9 mouse cellular contexts compared by ENCODE assay signal in genomic region chr8:119195695-119196094, GRCm38 (mm10).
DNase-seq lines count a peak whose midpoint lies in the region; ATAC-seq and TF ChIP-seq lines count a peak whose summit lies in the region.
"Had no signal": no experiment of that assay in that cellular context is flagged by ENCODE, and none has a peak within 500 bp of the region (broad histone marks: within the 10 kb centered on the region; RNA-seq: fewer than 3 reads in every experiment).

No protein-coding gene starts in this region.

- peak; percentile 7 for DNase-seq in kidney, adult 9 months
- DNase-seq in CH12.LX (ENCODE audit: extremely low read depth) (peak; percentile 6), WW6 (ENCODE audit: low read depth, low spot score) (peak; percentile 26)
- DNase-seq in embryo, embryonic 10.5 days (ENCODE audit: low spot score), result peak; percentile 57
- peak; percentile 31 for DNase-seq in lung, postnatal 0 days (ENCODE audit: low spot score)
- no peak for DNase-seq in ovary, postnatal 36 days (ENCODE audit: low spot score)

- dilution Hi-C loops in CH12.LX (cut with MboI; ENCODE audit: extremely low pct_ligation_motif_present, extremely low pct_unique_long_range_greater_than_20kb, low sequenced_read_pairs), result no loop called here

- no peaks in the 10 kb centered on the region for H3K9me3 ChIP-seq in kidney, embryonic 14.5 days (ENCODE audit: control insufficient read depth, low read length)
- peaks cover 61% of the 10 kb centered on the region for H3K9me3 ChIP-seq in CH12.LX (replicated peaks; ENCODE audit: low read length)
- H3K9me3 ChIP-seq in lung, postnatal 0 days (ENCODE audit: low read length), result no peaks in the 10 kb centered on the region
- H3K9me3 ChIP-seq: embryonic facial prominence, embryonic 12.5 days had no signal

- no peak overlapping the region for H3K9ac ChIP-seq in kidney, embryonic 14.5 days (ENCODE audit: low read depth, low read length)
- no peak overlapping the region for H3K9ac ChIP-seq in CH12.LX (ENCODE audit: insufficient read depth, low read depth)
- no peak overlapping the region for H3K9ac ChIP-seq in lung, postnatal 0 days (replicated peaks; ENCODE audit: low read depth)
- H3K9ac ChIP-seq: embryonic facial prominence, embryonic 12.5 days had no signal

- no peak overlapping the region for H3K4me3 ChIP-seq in kidney, embryonic 14.5 days (ENCODE audit: low read length)
- H3K4me3 ChIP-seq in CH12.LX (replicated peaks in 1 of 3; ENCODE audit: low read depth in 2 of 3, low read length in 2 of 3, poor library complexity in 1 of 3), result no peak overlapping the region
- H3K4me3 ChIP-seq in lung, postnatal 0 days (ENCODE audit: low read depth, low read length), result no peak overlapping the region
- H3K4me3 ChIP-seq: embryonic facial prominence, embryonic 12.5 days had no signal

- TF ChIP-seq CTCF in CH12.LX (conservative IDR thresholded peaks at IDR 0.05 in 1 of 2, IDR thresholded peaks at IDR 0.05 in 1 of 2; ENCODE audit: low read depth in 2 of 2, low read length in 2 of 2), result peak in 1 of 2 experiments; percentile 25; a peak in 1 of 4 replicates
- peak; percentile 69 for TF ChIP-seq CTCF in lung, postnatal 0 days (IDR thresholded peaks at IDR 0.05)

- no peak for ATAC-seq in kidney, embryonic 14.5 days (ENCODE audit: low FRiP score, low TSS enrichment)
- ATAC-seq in lung, postnatal 0 days, result no peak; the same call in 1 of the 2 replicates
- no peak for ATAC-seq in megakaryocyte-erythroid progenitor cell, adult 5-6 weeks (replicated peaks; ENCODE audit: low FRiP score, low TSS enrichment, poor library complexity, severe bottlenecking)

- H3K27ac ChIP-seq in kidney, embryonic 14.5 days (ENCODE audit: low read depth, low read length), result no peak overlapping the region
- no peak overlapping the region for H3K27ac ChIP-seq in CH12.LX (ENCODE audit: insufficient read depth, low read depth)
- H3K27ac ChIP-seq in lung, postnatal 0 days (ENCODE audit: low read length), result no peak overlapping the region
- H3K27ac ChIP-seq: embryonic facial prominence, embryonic 12.5 days had no signal

- in situ Hi-C loops in CH12.LX (cut with MboI; ENCODE audit: low pct_ligation_motif_present, low pct_unique_long_range_greater_than_20kb, low sequenced_read_pairs), result no loop called here

- H3K4me1 ChIP-seq in kidney, embryonic 14.5 days (ENCODE audit: control insufficient read depth, insufficient read depth, low read length), result no peaks in the 10 kb centered on the region
- no peaks in the 10 kb centered on the region for H3K4me1 ChIP-seq in CH12.LX (ENCODE audit: control insufficient read depth in 1 of 2, insufficient read depth in 2 of 2)
- no peaks in the 10 kb centered on the region for H3K4me1 ChIP-seq in lung, postnatal 0 days (ENCODE audit: insufficient read depth, low read depth, low read length)
- H3K4me1 ChIP-seq: embryonic facial prominence, embryonic 12.5 days had no signal

- TF ChIP-seq RAD21 in CH12.LX (IDR thresholded peaks at IDR 0.05; ENCODE audit: low read depth, low read length), result no peak; the same call in 1 of the 2 replicates

- H3K36me3 ChIP-seq in kidney, embryonic 14.5 days (ENCODE audit: control insufficient read depth, insufficient read depth, low read length), result no peaks in the 10 kb centered on the region
- no peaks in the 10 kb centered on the region for H3K36me3 ChIP-seq in CH12.LX (replicated peaks in 1 of 2; ENCODE audit: control insufficient read depth in 1 of 2, insufficient read depth in 1 of 2, low read length in 1 of 2)
- H3K36me3 ChIP-seq in lung, postnatal 0 days (ENCODE audit: insufficient read depth, low read length), result no peaks in the 10 kb centered on the region
- H3K36me3 ChIP-seq: embryonic facial prominence, embryonic 12.5 days had no signal

- TF ChIP-seq POLR2A in CH12.LX (IDR thresholded peaks at IDR 0.05; ENCODE audit: low read depth, low read length), result no peak

- no peak for TF ChIP-seq EP300 in CH12.LX (IDR thresholded peaks at IDR 0.05; ENCODE audit: low read length)
- TF ChIP-seq EP300 in lung, postnatal 0 days (IDR thresholded peaks at IDR 0.05), result no peak

- H3K4me2 ChIP-seq in kidney, embryonic 14.5 days (replicated peaks; ENCODE audit: low read depth, low read length), result no peak overlapping the region
- no peak overlapping the region for H3K4me2 ChIP-seq in CH12.LX (ENCODE audit: insufficient read depth, low read depth, poor library complexity, severe bottlenecking)
- H3K4me2 ChIP-seq in lung, postnatal 0 days (replicated peaks; ENCODE audit: low read depth, low read length), result no peak overlapping the region
- H3K4me2 ChIP-seq: embryonic facial prominence, embryonic 12.5 days had no signal

- 68% methylated on average over 8 of the region's 8 CpGs for WGBS in kidney, embryonic 14.5 days
- 60% methylated on average over 8 of the region's 8 CpGs for WGBS in lung, postnatal 0 days

- H3K79me2 ChIP-seq in CH12.LX (replicated peaks; ENCODE audit: control insufficient read depth, extremely low read depth, insufficient read depth, poor library complexity, severe bottlenecking), result no peaks in the 10 kb centered on the region

- no peaks in the 10 kb centered on the region for H3K27me3 ChIP-seq in kidney, embryonic 14.5 days (ENCODE audit: control insufficient read depth, insufficient read depth, low read length)
- H3K27me3 ChIP-seq in CH12.LX (replicated peaks), result no peaks in the 10 kb centered on the region
- no peaks in the 10 kb centered on the region for H3K27me3 ChIP-seq in lung, postnatal 0 days (replicated peaks; ENCODE audit: insufficient read depth, low read length)
- H3K27me3 ChIP-seq: embryonic facial prominence, embryonic 12.5 days had no signal

TF ChIP-seq in CH12.LX, 34 proteins besides CTCF, POLR2A, EP300 and RAD21:
- TF ChIP-seq CHD2 (IDR thresholded peaks at IDR 0.05; ENCODE audit: low read length) (no peak), JUN (IDR thresholded peaks at IDR 0.05; ENCODE audit: insufficient read depth, low read depth, low read length) (no peak), NELFE (IDR thresholded peaks at IDR 0.05; ENCODE audit: low read depth, low read length) (no peak), CHD1 (IDR thresholded peaks at IDR 0.05; ENCODE audit: low read depth, low read length) (no peak), MXI1 (IDR thresholded peaks at IDR 0.05; ENCODE audit: low read depth, low read length) (no peak), NRF1 (IDR thresholded peaks at IDR 0.05; ENCODE audit: low read depth, low read length) (no peak), MAZ (IDR thresholded peaks at IDR 0.05; ENCODE audit: low read depth, low read length) (no peak), KAT2A (IDR thresholded peaks at IDR 0.05; ENCODE audit: insufficient replicate concordance, low read length) (no peak), MEF2A (IDR thresholded peaks at IDR 0.05; ENCODE audit: borderline replicate concordance, low read depth, low read length) (no peak), ZNF384 (IDR thresholded peaks at IDR 0.05; ENCODE audit: low read depth, low read length) (no peak), GABPA (IDR thresholded peaks at IDR 0.05; ENCODE audit: insufficient replicate concordance, low read depth, low read length) (no peak), JUND (conservative IDR thresholded peaks at IDR 0.05; ENCODE audit: low read depth, low read length) (no peak), ZKSCAN1 (IDR thresholded peaks at IDR 0.05; ENCODE audit: borderline replicate concordance, low read depth, low read length) (no peak), ETS1 (conservative IDR thresholded peaks at IDR 0.05; ENCODE audit: low read depth, low read length) (no peak), TBP (conservative IDR thresholded peaks at IDR 0.05; ENCODE audit: low read depth, low read length) (no peak)
TF ChIP-seq in CH12.LX: peak in this region for 0.
